Mouse (Mus musculus) G1E (cell line): ENCODE results near the gene Atxn10. TPM values are rescaled to one million over a fixed set of nuclear protein-coding genes. Genes with fewer than 3 reads are reported as not detected.
A peak's percentile ranks its signal among the peaks of the same experiment; 100 is the strongest.

Experiments
- ATAC-seq: 2 replicates; pipeline ENCODE4 v1.8.0; 2016; ENCODE audit warnings: mild to moderate bottlenecking; ENCODE audit not compliant: insufficient number of reproducible peaks, poor library complexity, low FRiP score, severe bottlenecking; ENCODE audit errors: extremely low read depth
- DNase-seq: peaks from one replicate; pipeline ENCODE4 v3.0.0; 2012; ENCODE audit warnings: low spot score
- H3K27me3 ChIP-seq: 2 replicates; pipeline ENCODE4 v1.6.1; 2012; ENCODE audit warnings: mild to moderate bottlenecking, low read length, inconsistent platforms; ENCODE audit not compliant: insufficient read depth
- H3K36me3 ChIP-seq: replicated peaks from 2 replicates; pipeline ENCODE3; 2012; ENCODE audit warnings: mild to moderate bottlenecking, inconsistent platforms
- H3K4me1 ChIP-seq: 2 replicates; pipeline ENCODE4 v1.6.1; 2012; ENCODE audit warnings: low read depth, low read length, inconsistent platforms, mixed read lengths; ENCODE audit not compliant: insufficient read depth
- H3K4me3 ChIP-seq: 2 replicates; pipeline ENCODE4 v1.5.1; 2012; ENCODE audit warnings: low read depth, mild to moderate bottlenecking, inconsistent platforms, low read length, moderate library complexity, mixed read lengths
- H3K9me3 ChIP-seq: replicated peaks from 2 replicates; pipeline ENCODE4 v1.6.1; 2012; ENCODE audit warnings: inconsistent platforms
- CTCF ChIP-seq: IDR thresholded peaks from 2 replicates; pipeline ENCODE4 v1.5.1; 2012; ENCODE audit warnings: low read depth, low read length, inconsistent platforms, mixed read lengths
- GATA1 ChIP-seq: IDR thresholded peaks from 2 replicates; pipeline ENCODE4 v1.6.1; 2012; ENCODE audit warnings: borderline replicate concordance, low read length, inconsistent platforms, mixed read lengths
- GATA2 ChIP-seq: IDR thresholded peaks from 2 replicates; pipeline ENCODE4 v1.6.1; 2012; ENCODE audit warnings: low read depth, low read length, inconsistent platforms, borderline replicate concordance
- POLR2AphosphoS5 ChIP-seq: IDR thresholded peaks from 2 replicates; pipeline ENCODE4 v1.6.1; 2012; ENCODE audit warnings: low read depth, low read length, inconsistent platforms; ENCODE audit not compliant: insufficient replicate concordance
- TAL1 ChIP-seq: conservative IDR thresholded peaks from 2 replicates; pipeline ENCODE4 v1.6.1; 2012; ENCODE audit warnings: low read depth, low read length, inconsistent platforms, mixed read lengths
- polyA plus RNA-seq: library from polyadenylated mRNA; stranded (reverse); fragments of >175 nt; gene quantifications from 2 replicates; pipeline ENCODE4 v1.2.3, GENCODE M21; 2012
- total RNA-seq, 2 experiments: library from RNA; stranded (forward) in 1 of 2; stranded (reverse) in 1 of 2; fragments of 200-1000 nt in 1 of 2; fragments of >200 nt in 1 of 2; fragmentation: Nextera tagmentation in 1 of 2; gene quantifications; 2 replicates each; pipeline ENCODE4 v1.2.3; 2014 to 2017

Gene Atxn10
- total and polyA plus RNA-seq, 3 experiments, result 92.9 to 185 (median 99.1) TPM

GRCm38 (mm10) chr15:85466456-85467067, 130.5 kb downstream of the Atxn10 start:
- ATAC-seq (no peak), DNase-seq (no peak)
- peaks cover 70% of the 10 kb centered on the region for H3K36me3 ChIP-seq
- TF ChIP-seq POLR2AphosphoS5 (no peak), CTCF (no peak), TAL1 (no peak), GATA1 (no peak)
- H3K4me3 ChIP-seq, result no peak overlapping the region
- H3K4me1 ChIP-seq, result no peaks in the 10 kb centered on the region
- H3K9me3 ChIP-seq, result no peaks in the 10 kb centered on the region
- H3K27me3 ChIP-seq, result no peaks in the 10 kb centered on the region

- ATAC-seq (no peak), DNase-seq (no peak)
- TF ChIP-seq GATA1 (no peak), GATA2 (no peak), CTCF (no peak), POLR2AphosphoS5 (no peak), TAL1 (no peak)
- no peaks in the 10 kb centered on the region for H3K27me3 ChIP-seq
- H3K9me3 ChIP-seq, result no peaks in the 10 kb centered on the region
- no peaks in the 10 kb centered on the region for H3K4me1 ChIP-seq
- H3K4me3 ChIP-seq, result no peak overlapping the region
- H3K36me3 ChIP-seq, result peaks cover 43% of the 10 kb centered on the region
Observed at GRCm38 (mm10) chr15:85469401-85469800, 133.4 kb downstream of the Atxn10 start.

GRCm38 (mm10) chr15:85474697-85475096, 138.7 kb downstream of the Atxn10 start:
- ATAC-seq, result no peak
- no peak for TF ChIP-seq GATA1
- no peak for DNase-seq
- Histone ChIP-seq H3K27me3 (no peaks in the 10 kb centered on the region), H3K9me3 (no peaks in the 10 kb centered on the region), H3K36me3 (peaks cover 2% of the 10 kb centered on the region), H3K4me1 (no peaks in the 10 kb centered on the region), H3K4me3 (no peak overlapping the region)

- H3K4me3 ChIP-seq, result no peak overlapping the region
- no peaks in the 10 kb centered on the region for H3K9me3 ChIP-seq
- no peaks in the 10 kb centered on the region; the same call in 1 of the 2 replicates for H3K27me3 ChIP-seq
- DNase-seq (peak; percentile 28), ATAC-seq (peak; percentile 54)
- no peaks in the 10 kb centered on the region for H3K4me1 ChIP-seq
- TF ChIP-seq GATA1, result no peak
- no peak for TF ChIP-seq TAL1
- no peak for TF ChIP-seq POLR2AphosphoS5
- no peak for TF ChIP-seq GATA2
- TF ChIP-seq CTCF, result peak; percentile 73
- no peaks in the 10 kb centered on the region for H3K36me3 ChIP-seq
Observed at GRCm38 (mm10) chr15:85477584-85477983, 141.5 kb downstream of the Atxn10 start.

GRCm38 (mm10) chr15:85479365-85479764, 143.3 kb downstream of the Atxn10 start:
- H3K36me3 ChIP-seq, result no peaks in the 10 kb centered on the region
- no peak for ATAC-seq
- H3K27me3 ChIP-seq, result no peaks in the 10 kb centered on the region; the same call in 1 of the 2 replicates
- no peaks in the 10 kb centered on the region for H3K9me3 ChIP-seq
- DNase-seq, result no peak
- H3K4me3 ChIP-seq, result no peak overlapping the region
- H3K4me1 ChIP-seq, result no peaks in the 10 kb centered on the region
- TF ChIP-seq TAL1 (no peak), GATA2 (no peak), POLR2AphosphoS5 (no peak), GATA1 (no peak), CTCF (no peak)

GRCm38 (mm10) chr15:85479919-85480318, 143.9 kb downstream of the Atxn10 start:
- no peaks in the 10 kb centered on the region; the same call in 1 of the 2 replicates for H3K27me3 ChIP-seq
- DNase-seq, result no peak
- TF ChIP-seq GATA2 (no peak), POLR2AphosphoS5 (no peak), CTCF (no peak), TAL1 (no peak), GATA1 (no peak)
- H3K9me3 ChIP-seq, result no peaks in the 10 kb centered on the region
- no peak overlapping the region for H3K4me3 ChIP-seq
- H3K4me1 ChIP-seq, result no peaks in the 10 kb centered on the region
- no peak for ATAC-seq
- H3K36me3 ChIP-seq, result no peaks in the 10 kb centered on the region

GRCm38 (mm10) chr15:85480630-85481029, 144.6 kb downstream of the Atxn10 start:
- no peak for ATAC-seq
- no peak for TF ChIP-seq TAL1
- no peak for TF ChIP-seq POLR2AphosphoS5
- no peak for TF ChIP-seq CTCF
- no peak for TF ChIP-seq GATA1
- TF ChIP-seq GATA2, result no peak

More at GRCm38 (mm10) chr15:85480630-85481029, 144.6 kb downstream of the Atxn10 start:
- no peaks in the 10 kb centered on the region for H3K4me1 ChIP-seq
- H3K4me3 ChIP-seq, result no peak overlapping the region
- H3K27me3 ChIP-seq, result no peaks in the 10 kb centered on the region; the same call in 1 of the 2 replicates
- no peak for DNase-seq
- H3K36me3 ChIP-seq, result no peaks in the 10 kb centered on the region
- H3K9me3 ChIP-seq, result no peaks in the 10 kb centered on the region
